Mouse (Mus musculus) testis, adult 2 months (tissue): Measurements from ENCODE around the gene Inpp5k.

Experiments
- CTCF ChIP-seq: fragments of 200-500 bp; IDR thresholded peaks from 2 replicates; pipeline ENCODE4 v1.5.1; 2012; ENCODE audit warnings: low read depth, mild to moderate bottlenecking, inconsistent platforms, low read length, moderate library complexity; ENCODE audit not compliant: control insufficient read depth, insufficient read depth, insufficient replicate concordance
- POLR2A ChIP-seq: fragments of 200-500 bp; IDR thresholded peaks from 2 replicates; pipeline ENCODE4 v1.6.1; 2012; ENCODE audit warnings: low read depth, mild to moderate bottlenecking, inconsistent platforms, low read length, moderate library complexity; ENCODE audit not compliant: control insufficient read depth

- TF ChIP-seq POLR2A = peak; percentile 96
- TF ChIP-seq CTCF = no peak
Measured at GRCm38 (mm10) chr11:75630645-75631229, at the start of gene Inpp5k.
